Mouse (Mus musculus) forebrain, embryonic 11.5 days (tissue): ENCODE measurements around the gene Mical1. TPM values are rescaled to one million over a fixed set of nuclear protein-coding genes. Genes with fewer than 3 reads are reported as not detected.

Experiments used
- ATAC-seq: fragments of 200-750 bp; cut with Nextera tagmentation; replicated peaks from 2 replicates; pipeline ENCODE4 v1.8.0; 2017; ENCODE audit warnings: moderate TSS enrichment; ENCODE audit not compliant: low FRiP score
- DNase-seq: peaks from one replicate; pipeline ENCODE4 v3.0.0-alpha.2; 2017; ENCODE audit warnings: low spot score
- H3K27ac ChIP-seq: fragments of 300-500 bp; sonication (generic); 2 replicates; pipeline ENCODE4 v1.5.1; 2014; ENCODE audit warnings: low read depth, low read length
- H3K27me3 ChIP-seq: fragments of 300-500 bp; sonication (generic); 2 replicates; pipeline ENCODE4 v1.6.1; 2014; ENCODE audit warnings: mild to moderate bottlenecking, low read length, mixed read lengths; ENCODE audit not compliant: control insufficient read depth, insufficient read depth
- H3K36me3 ChIP-seq: fragments of 300-500 bp; sonication (generic); 2 replicates; pipeline ENCODE4 v1.6.1; 2014; ENCODE audit warnings: mild to moderate bottlenecking, low read length, moderate library complexity, mixed read lengths; ENCODE audit not compliant: control insufficient read depth, insufficient read depth
- H3K4me1 ChIP-seq: fragments of 300-500 bp; sonication (generic); replicated peaks from 2 replicates; pipeline ENCODE4 v1.6.1; 2014; ENCODE audit warnings: low read length, mixed read lengths; ENCODE audit not compliant: control insufficient read depth, insufficient read depth
- H3K4me2 ChIP-seq: fragments of 300-500 bp; sonication (generic); 2 replicates; pipeline ENCODE4 v1.6.1; 2014; ENCODE audit warnings: low read depth, mild to moderate bottlenecking, low read length, moderate library complexity, mixed read lengths; ENCODE audit not compliant: severe bottlenecking
- H3K4me3 ChIP-seq: fragments of 300-500 bp; sonication (generic); 2 replicates; pipeline ENCODE4 v1.5.1; 2014; ENCODE audit warnings: low read depth, low read length
- H3K9ac ChIP-seq: fragments of 300-500 bp; sonication (generic); 2 replicates; pipeline ENCODE4 v1.6.1; 2014; ENCODE audit warnings: low read length
- H3K9me3 ChIP-seq: fragments of 300-500 bp; sonication (generic); 2 replicates; pipeline ENCODE4 v1.6.1; 2016; ENCODE audit warnings: low read length, mixed read lengths; ENCODE audit not compliant: control insufficient read depth
- WGBS: fragments of 180-500 bp; shearing (Covaris S2); extraction: QIAGEN DNeasy Blood & Tissue Kit; methylation state at CpG from one replicate; pipeline ENCODE4 v1.1.7; 2014; 5-methylcytosine and 5-hydroxymethylcytosine counted together
- polyA plus RNA-seq: library from polyadenylated mRNA; unstranded; fragments of >200 nt; fragmentation: Nextera tagmentation; extraction: Ambion mirVana; gene quantifications from 2 replicates; pipeline ENCODE4 v1.2.1, GENCODE M21; 2014

The Mical1 gene
- polyA plus RNA-seq, 1 experiment from 2014 or later: 50.9 TPM

DNA sequence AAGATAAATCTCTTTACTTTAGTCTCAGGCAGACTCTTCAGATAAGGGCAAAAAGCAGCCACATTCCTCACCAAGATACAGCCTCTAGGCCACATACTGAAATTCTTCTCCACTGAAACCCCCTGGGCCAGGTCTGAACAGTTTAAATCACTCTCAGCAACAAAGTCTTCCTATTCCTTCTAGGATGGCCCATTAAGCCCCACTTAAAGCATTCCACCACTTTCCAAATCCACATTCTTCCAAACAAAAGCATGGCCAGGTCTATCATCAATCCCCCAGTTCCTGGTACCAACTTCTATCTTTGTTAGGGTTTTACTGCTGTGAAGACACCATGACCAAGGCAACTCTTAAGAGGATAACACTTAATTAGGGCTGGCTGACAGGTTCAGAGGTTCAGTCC, 3.6 kb upstream of the Mical1 start:
- Histone ChIP-seq H3K4me2 (no peak overlapping the region), H3K9ac (no peak overlapping the region), H3K9me3 (no peaks in the 10 kb centered on the region), H3K36me3 (no peaks in the 10 kb centered on the region), H3K4me3 (no peak overlapping the region), H3K27ac (no peak overlapping the region), H3K27me3 (no peaks in the 10 kb centered on the region), H3K4me1 (0 out of 2 replicates have a peak, but pooled peaks cover 7% of the 10 kb centered on the region)
- DNase-seq (no peak), ATAC-seq (no peak)

DNA sequence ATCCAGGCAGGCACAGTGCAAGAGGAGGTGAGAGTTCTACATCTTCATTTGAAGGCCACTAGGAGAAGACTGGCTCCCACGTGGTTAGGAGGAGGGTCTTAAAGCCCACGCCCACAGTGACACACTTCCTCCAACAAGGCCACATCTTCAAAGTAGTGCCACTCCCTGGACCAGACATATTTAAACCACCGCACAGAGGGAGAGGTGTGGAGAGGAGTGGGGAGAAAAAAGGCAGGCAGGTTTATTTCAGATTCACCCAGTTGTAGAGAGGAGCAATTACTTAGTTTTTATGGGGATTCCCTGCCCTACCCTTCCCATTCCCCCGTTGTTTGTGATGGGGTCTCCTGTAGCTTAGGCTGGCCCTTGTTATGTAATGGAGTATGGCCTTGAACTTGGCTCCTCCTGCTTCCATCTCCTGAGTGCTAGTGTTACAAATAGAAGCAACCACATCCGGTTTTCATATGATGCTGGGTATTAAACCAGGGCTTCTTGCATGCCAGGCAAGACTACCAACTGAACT, 3.1 kb upstream of the Mical1 start:
- no peak for DNase-seq
- H3K4me2 ChIP-seq: no peak overlapping the region
- no peak overlapping the region for H3K27ac ChIP-seq
- no peak overlapping the region for H3K9ac ChIP-seq
- H3K4me1 ChIP-seq: peaks cover 9% of the 10 kb centered on the region; the same call in 1 of the 2 replicates
- no peak overlapping the region for H3K4me3 ChIP-seq
- WGBS: 85% methylated on average over 5 of the region's 5 CpGs
- H3K36me3 ChIP-seq: no peaks in the 10 kb centered on the region
- no peak for ATAC-seq
- no peaks in the 10 kb centered on the region for H3K27me3 ChIP-seq
- H3K9me3 ChIP-seq: no peaks in the 10 kb centered on the region

DNA sequence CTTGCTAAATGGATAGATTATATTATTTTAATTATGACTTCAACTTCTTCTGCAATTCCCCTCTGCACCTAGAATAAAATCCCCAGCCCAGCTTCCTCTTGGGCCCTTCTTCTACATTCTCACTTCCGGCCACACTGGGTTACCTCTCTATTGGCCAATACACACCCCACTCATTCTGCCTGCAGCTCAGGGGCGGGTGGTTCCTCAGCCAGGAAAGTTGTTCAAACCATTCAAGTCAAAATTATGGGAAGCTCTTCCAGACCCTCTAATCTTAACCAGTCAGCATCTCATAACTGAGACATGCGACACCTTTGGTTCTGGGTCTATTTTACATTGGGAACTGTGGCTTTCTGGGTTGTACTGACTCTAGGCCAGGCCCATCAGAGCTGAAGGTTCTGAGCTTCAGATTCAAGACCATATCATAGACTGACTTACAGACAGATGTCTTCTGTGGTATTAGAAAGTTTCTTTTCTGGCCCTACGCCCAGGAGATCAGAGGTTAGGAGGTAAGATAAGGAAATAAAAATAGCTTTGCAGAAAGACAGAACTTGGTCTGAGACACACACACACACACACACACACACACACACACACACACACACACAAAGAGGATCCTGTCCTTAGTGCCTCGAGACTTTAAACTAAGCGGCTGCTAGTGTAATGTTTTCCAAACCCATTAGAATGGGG, 2.2 kb upstream of the Mical1 start:
- DNase-seq (no peak), ATAC-seq (no peak)
- Histone ChIP-seq H3K4me2 (no peak overlapping the region), H3K27me3 (no peaks in the 10 kb centered on the region), H3K9me3 (no peaks in the 10 kb centered on the region), H3K4me1 (peaks cover 10% of the 10 kb centered on the region; the same call in 1 of the 2 replicates), H3K9ac (no peak overlapping the region), H3K27ac (no peak overlapping the region), H3K4me3 (no peak overlapping the region), H3K36me3 (no peaks in the 10 kb centered on the region)
- WGBS: 86% methylated on average over 6 of the region's 6 CpGs

DNA sequence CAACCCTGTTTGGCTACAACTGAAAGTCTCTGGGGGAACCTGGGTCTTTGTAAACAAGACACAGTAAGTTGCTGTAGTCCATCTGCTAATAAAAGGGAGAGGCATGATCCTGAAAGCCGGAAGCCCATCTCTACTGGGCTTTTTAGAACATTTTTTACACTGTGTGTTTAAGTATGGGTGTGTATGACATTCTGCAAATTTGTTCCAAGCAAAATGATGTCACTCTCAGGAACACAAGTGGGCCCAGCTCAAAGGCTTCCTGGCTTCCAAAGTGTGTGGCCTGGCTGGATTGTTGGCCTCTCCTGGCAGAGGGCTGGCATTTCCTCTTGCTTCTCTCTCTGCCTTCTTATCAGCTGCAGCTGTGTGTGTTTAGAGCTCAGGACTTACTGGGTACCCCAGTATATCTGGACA, 1.1 kb upstream of the Mical1 start:
- no peaks in the 10 kb centered on the region for H3K36me3 ChIP-seq
- ATAC-seq (no peak), DNase-seq (no peak)
- 92% methylated on average over 1 of the region's 1 CpGs for WGBS
- H3K9me3 ChIP-seq: no peaks in the 10 kb centered on the region
- H3K27ac ChIP-seq: no peak overlapping the region
- no peaks in the 10 kb centered on the region for H3K27me3 ChIP-seq
- H3K4me1 ChIP-seq: peaks cover 10% of the 10 kb centered on the region; the same call in 1 of the 2 replicates
- no peak overlapping the region for H3K4me3 ChIP-seq
- no peak overlapping the region for H3K4me2 ChIP-seq
- H3K9ac ChIP-seq: no peak overlapping the region

DNA sequence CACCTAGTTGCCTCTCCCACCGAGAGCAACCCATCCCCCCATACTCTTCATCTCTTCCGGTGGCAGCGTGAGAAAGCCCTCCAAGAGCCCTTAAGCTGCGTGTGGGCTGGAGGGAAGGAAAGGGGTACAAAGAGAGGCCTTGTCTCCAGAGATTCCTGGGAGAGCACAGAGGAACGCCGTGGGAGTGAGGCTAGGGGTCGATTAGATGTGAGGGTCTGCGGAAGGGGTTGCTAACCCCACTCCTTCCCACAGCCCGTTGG, 834 bp downstream of the Mical1 start:
- Histone ChIP-seq H3K9me3 (no peaks in the 10 kb centered on the region), H3K27me3 (no peaks in the 10 kb centered on the region), H3K36me3 (no peaks in the 10 kb centered on the region; the same call in 1 of the 2 replicates), H3K4me2 (peak overlapping the region; percentile 89), H3K4me3 (peak overlapping the region; percentile 60), H3K9ac (peak overlapping the region; percentile 83), H3K27ac (peak overlapping the region; percentile 84), H3K4me1 (peaks cover 10% of the 10 kb centered on the region; the same call in 1 of the 2 replicates)
- WGBS: 0% methylated on average over 9 of the region's 9 CpGs
- peak; percentile 60 for ATAC-seq
- peak; percentile 74 for DNase-seq

DNA sequence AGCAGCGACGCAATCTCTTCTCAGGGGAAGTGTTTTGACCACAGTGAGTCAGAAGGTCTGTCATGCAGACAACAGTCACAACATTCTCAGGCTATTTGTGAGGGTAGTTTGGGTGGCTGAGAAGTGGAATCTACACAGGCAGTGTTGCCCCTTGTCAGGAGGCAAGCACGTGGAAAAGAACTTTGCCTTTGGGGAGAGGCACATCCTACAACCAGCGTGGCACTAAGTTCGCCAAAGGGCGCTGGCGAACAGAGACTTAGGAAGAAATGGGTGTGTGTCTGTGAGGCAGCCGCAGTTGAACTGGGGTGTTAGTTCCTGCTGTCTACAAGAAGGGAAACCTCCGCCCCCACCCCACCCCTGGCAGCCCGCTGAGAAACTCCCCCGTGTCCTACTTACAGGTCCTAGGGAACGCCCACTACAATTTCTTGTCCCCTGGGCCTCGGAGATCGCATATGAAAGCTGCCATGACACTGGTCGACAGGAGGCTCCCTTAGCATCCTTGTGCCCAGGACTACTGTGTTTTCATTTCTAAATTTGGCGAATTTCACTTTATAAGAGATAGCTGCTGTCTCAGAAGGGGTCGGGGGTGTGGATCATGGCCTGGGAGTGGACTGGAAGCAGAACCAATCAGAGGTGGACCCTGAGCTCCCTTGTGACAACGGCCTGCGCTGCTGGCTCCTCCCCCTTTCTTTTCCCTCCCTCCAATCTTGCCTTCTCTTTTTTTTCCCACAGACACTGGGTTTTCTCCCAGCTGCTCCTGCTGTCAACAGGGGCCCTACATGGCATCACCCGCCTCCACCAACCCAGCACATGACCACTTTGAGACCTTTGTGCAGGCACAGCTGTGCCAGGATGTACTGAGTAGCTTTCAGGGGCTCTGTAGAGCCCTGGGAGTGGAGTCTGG, 1.4 kb downstream of the Mical1 start:
- peak overlapping the region; percentile 83 for H3K9ac ChIP-seq
- peak overlapping the region; percentile 60 for H3K4me3 ChIP-seq
- ATAC-seq: peak; percentile 81
- no peaks in the 10 kb centered on the region; the same call in 1 of the 2 replicates for H3K36me3 ChIP-seq
- H3K27ac ChIP-seq: peak overlapping the region; percentile 84
- H3K9me3 ChIP-seq: no peaks in the 10 kb centered on the region
- H3K27me3 ChIP-seq: no peaks in the 10 kb centered on the region
- H3K4me1 ChIP-seq: peaks cover 10% of the 10 kb centered on the region; the same call in 1 of the 2 replicates
- peak; percentile 79 for DNase-seq
- 3% methylated on average over 20 of the region's 20 CpGs for WGBS
- peak overlapping the region; percentile 89 for H3K4me2 ChIP-seq

DNA sequence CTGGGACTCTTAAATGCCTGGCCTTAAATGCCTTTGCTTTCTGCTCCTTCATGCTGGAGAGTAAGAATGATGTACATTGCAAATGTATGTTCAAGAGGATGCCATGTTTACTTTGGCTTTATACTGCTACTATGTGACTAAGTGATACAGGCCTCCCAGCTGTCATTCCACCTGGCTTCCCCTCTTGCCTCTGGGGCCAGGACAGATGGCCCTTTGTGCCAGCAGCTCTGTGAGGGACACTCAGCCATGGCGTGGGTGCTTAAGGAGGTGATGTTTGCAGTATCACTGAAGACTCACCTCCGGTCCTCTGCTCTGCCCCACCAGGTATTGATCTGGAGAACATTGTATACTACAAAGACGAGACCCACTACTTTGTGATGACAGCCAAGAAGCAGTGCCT, 3.8 kb downstream of the Mical1 start:
- DNase-seq (no peak), ATAC-seq (no peak)
- WGBS: 94% methylated on average over 3 of the region's 3 CpGs
- Histone ChIP-seq H3K4me1 (peaks cover 10% of the 10 kb centered on the region; the same call in 1 of the 2 replicates), H3K9me3 (no peaks in the 10 kb centered on the region), H3K27me3 (no peaks in the 10 kb centered on the region), H3K4me2 (no peak overlapping the region), H3K4me3 (no peak overlapping the region), H3K9ac (no peak overlapping the region), H3K36me3 (no peaks in the 10 kb centered on the region; the same call in 1 of the 2 replicates), H3K27ac (no peak overlapping the region)

DNA sequence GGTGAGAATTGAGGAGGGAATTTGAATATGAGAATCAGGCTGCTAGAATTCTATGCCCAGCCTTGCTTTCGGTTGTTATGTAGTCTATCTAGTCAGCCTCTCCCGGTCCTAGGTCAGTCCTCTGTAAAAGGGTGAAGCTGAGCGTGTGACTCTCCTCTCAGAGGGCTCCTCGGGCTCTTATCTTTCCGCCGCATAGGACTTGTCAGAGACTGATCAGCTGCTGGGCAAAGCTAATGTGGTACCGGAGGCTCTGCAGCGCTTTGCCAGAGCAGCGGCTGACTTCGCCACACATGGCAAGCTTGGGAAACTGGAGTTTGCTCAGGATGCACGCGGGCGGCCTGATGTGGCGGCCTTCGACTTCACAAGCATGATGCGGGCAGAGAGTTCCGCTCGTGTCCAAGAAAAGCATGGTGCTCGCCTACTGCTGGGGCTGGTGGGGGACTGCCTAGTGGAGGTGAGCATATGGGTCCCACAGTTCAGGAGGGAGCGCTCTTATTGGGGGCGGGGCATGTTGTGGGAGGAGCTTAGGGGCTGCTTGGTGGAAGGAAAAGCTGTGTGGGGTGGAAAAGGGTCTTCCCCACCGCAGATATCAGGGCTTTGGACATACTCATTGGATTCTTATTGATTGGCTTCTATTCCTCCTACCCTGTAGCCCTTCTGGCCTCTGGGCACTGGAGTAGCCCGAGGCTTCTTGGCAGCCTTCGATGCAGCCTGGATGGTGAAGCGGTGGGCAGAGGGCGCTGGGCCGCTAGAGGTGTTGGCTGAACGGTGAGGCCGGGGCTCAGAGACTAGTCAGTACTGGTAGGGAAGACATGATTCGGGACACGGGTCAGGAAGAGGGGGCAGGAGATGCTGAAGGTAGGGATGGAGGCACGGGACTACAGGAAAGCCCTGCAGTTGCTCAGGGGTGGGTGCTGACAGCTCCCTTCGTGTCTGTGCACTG, 5.1 kb downstream of the Mical1 start:
- Histone ChIP-seq H3K4me2 (no peak overlapping the region), H3K9ac (no peak overlapping the region), H3K36me3 (no peaks in the 10 kb centered on the region; the same call in 1 of the 2 replicates), H3K4me1 (peaks cover 5% of the 10 kb centered on the region; the same call in 1 of the 2 replicates), H3K4me3 (no peak overlapping the region), H3K27ac (no peak overlapping the region), H3K9me3 (no peaks in the 10 kb centered on the region), H3K27me3 (no peaks in the 10 kb centered on the region)
- WGBS: 76% methylated on average over 33 of the region's 33 CpGs
- no peak for ATAC-seq
- no peak for DNase-seq
